In the genomic region with DNA sequence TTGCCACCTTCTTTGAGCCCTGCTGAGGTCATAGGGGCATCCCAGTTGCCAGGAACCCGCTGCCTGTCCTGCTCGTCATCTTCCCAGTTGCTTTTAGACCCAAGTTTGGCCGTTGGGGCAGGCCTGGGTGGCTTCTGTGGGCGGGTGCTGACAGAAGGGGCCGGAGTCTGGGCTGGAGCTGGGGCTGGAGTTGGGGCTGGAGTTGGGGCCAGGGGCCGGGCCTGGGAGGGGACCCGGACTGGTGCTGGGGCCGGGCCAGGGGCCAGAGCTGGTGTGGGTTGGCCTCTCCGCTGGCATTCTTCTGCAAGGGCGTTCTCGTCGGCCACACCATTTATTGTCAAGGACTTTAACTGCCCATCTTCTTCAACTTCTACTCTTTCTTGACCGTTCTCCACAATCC, we compare ENCODE assay signal across 1 mouse cellular context. TPM values are rescaled to one million over a fixed set of nuclear protein-coding genes. Genes with fewer than 3 reads are reported as not detected.
"Had no signal": no experiment of that assay in that cellular context is flagged by ENCODE, and none has a peak within 500 bp of the region (broad histone marks: within the 10 kb centered on the region; RNA-seq: fewer than 3 reads in every experiment).

Gene Cyyr1 (minus strand): TSS at position 101 of the 400 bp plus-strand sequence.

RNA-seq across cellular contexts. Expression of gene Cyyr1, which starts in this region (rescaled TPM):
- total RNA-seq: megakaryocyte, adult 5-6 weeks had no signal
